Mouse (Mus musculus): ENCODE data around the gene AA467197. TPM values are rescaled to one million over a fixed set of nuclear protein-coding genes. Genes with fewer than 3 reads are reported as not detected.
A peak's percentile ranks its signal among the peaks of the same experiment; 100 is the strongest.

AA467197 gene
- polyA plus RNA-seq, 1 experiment from 2014 or later: 201 TPM

- WGBS: 82% methylated on average over 5 of the region's 5 CpGs
These were observed 44.8 kb downstream of the AA467197 start for GRCm38 (mm10) chr2:122681379-122682137.

DNA sequence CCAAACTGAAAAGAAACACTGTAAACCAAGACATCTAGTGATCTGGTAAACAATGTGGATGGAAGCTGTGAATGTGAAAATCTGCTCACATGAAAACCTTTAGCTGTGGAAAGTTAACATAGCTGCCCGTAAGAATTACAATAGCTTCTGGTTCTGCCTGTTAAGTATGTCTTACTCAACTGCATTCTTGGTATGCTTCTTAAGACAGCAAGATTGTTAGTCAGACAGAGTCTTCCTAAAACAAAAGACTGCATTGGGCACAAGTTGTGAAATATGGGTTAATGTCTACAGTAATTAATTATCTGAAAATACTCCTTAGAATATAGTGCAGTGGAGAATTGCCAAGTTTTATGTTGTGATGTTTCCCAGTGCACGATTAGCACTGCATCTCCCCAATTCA is 45.7 kb downstream of the AA467197 start:
- Histone ChIP-seq H3K27me3 (ENCODE audit: control insufficient read depth, insufficient read depth, low read length) (no peaks in the 10 kb centered on the region), H3K36me3 (ENCODE audit: control insufficient read depth, insufficient read depth, low read length) (no peaks in the 10 kb centered on the region), H3K4me1 (replicated peaks; ENCODE audit: control insufficient read depth, insufficient read depth) (no peaks in the 10 kb centered on the region), H3K4me2 (replicated peaks; ENCODE audit: low read depth) (no peak overlapping the region), H3K27ac (replicated peaks) (no peak overlapping the region), H3K9ac (ENCODE audit: low read length) (no peak overlapping the region), H3K4me3 (ENCODE audit: low read depth, low read length) (no peak overlapping the region), H3K9me3 (ENCODE audit: control insufficient read depth, low read length) (peaks cover 9% of the 10 kb centered on the region; the same call in 1 of the 2 replicates)
- DNase-seq (ENCODE audit: low spot score) (no peak), ATAC-seq (ENCODE audit: low FRiP score, low TSS enrichment) (no peak)
- TF ChIP-seq EP300 (optimal IDR thresholded peaks at IDR 0.05) (no peak), CTCF (IDR thresholded peaks at IDR 0.05; ENCODE audit: low read depth) (no peak)
- 57% methylated on average over 2 of the region's 2 CpGs for WGBS

More at GRCm38 (mm10) chr2:122681379-122682137, 44.8 kb downstream of the AA467197 start:
- H3K9ac ChIP-seq (ENCODE audit: low read length): no peak overlapping the region
- H3K36me3 ChIP-seq (ENCODE audit: control insufficient read depth, insufficient read depth, low read length): no peaks in the 10 kb centered on the region
- DNase-seq (ENCODE audit: low spot score): no peak
- H3K27ac ChIP-seq (replicated peaks): no peak overlapping the region
- H3K4me1 ChIP-seq (replicated peaks; ENCODE audit: control insufficient read depth, insufficient read depth): no peaks in the 10 kb centered on the region
- no peaks in the 10 kb centered on the region for H3K27me3 ChIP-seq (ENCODE audit: control insufficient read depth, insufficient read depth, low read length)
- no peak overlapping the region for H3K4me3 ChIP-seq (ENCODE audit: low read depth, low read length)
- H3K9me3 ChIP-seq (ENCODE audit: control insufficient read depth, low read length): peaks cover 9% of the 10 kb centered on the region; the same call in 1 of the 2 replicates
- peak; percentile 71 for ATAC-seq (ENCODE audit: low FRiP score, low TSS enrichment)
- TF ChIP-seq EP300 (optimal IDR thresholded peaks at IDR 0.05) (no peak), CTCF (IDR thresholded peaks at IDR 0.05; ENCODE audit: low read depth) (no peak)
- H3K4me2 ChIP-seq (replicated peaks; ENCODE audit: low read depth): no peak overlapping the region

DNA sequence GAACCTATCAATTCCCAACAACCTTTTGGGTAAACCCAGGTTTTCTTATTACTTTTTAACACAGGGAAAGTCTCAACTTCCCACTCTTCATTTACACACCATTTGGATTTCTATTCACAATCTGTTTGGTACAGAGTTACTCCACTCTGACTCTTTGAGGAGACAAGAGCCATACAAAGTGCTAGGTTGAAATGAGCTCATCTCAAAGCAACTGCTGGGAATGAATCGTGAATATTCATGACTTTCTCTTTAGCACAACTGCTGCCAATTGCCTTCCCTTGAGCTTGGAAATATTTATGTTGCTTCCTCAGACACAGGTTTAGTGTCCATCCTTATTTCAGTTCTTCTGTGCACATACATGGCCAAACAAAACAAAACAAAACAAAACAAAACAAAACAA is 46.9 kb downstream of the AA467197 start:
- no peak overlapping the region for H3K4me2 ChIP-seq (replicated peaks; ENCODE audit: low read depth)
- H3K4me3 ChIP-seq (ENCODE audit: low read depth, low read length): no peak overlapping the region
- TF ChIP-seq EP300 (optimal IDR thresholded peaks at IDR 0.05): no peak
- no peak for TF ChIP-seq CTCF (IDR thresholded peaks at IDR 0.05; ENCODE audit: low read depth)
- peaks cover 9% of the 10 kb centered on the region; the same call in 1 of the 2 replicates for H3K9me3 ChIP-seq (ENCODE audit: control insufficient read depth, low read length)
- no peaks in the 10 kb centered on the region for H3K4me1 ChIP-seq (replicated peaks; ENCODE audit: control insufficient read depth, insufficient read depth)
- H3K36me3 ChIP-seq (ENCODE audit: control insufficient read depth, insufficient read depth, low read length): no peaks in the 10 kb centered on the region
- H3K9ac ChIP-seq (ENCODE audit: low read length): no peak overlapping the region
- no peak overlapping the region for H3K27ac ChIP-seq (replicated peaks)
- ATAC-seq (ENCODE audit: low FRiP score, low TSS enrichment): no peak
- no peak for DNase-seq (ENCODE audit: low spot score)
- WGBS: 78% methylated on average over 1 of the region's 1 CpGs
- H3K27me3 ChIP-seq (ENCODE audit: control insufficient read depth, insufficient read depth, low read length): no peaks in the 10 kb centered on the region

DNA sequence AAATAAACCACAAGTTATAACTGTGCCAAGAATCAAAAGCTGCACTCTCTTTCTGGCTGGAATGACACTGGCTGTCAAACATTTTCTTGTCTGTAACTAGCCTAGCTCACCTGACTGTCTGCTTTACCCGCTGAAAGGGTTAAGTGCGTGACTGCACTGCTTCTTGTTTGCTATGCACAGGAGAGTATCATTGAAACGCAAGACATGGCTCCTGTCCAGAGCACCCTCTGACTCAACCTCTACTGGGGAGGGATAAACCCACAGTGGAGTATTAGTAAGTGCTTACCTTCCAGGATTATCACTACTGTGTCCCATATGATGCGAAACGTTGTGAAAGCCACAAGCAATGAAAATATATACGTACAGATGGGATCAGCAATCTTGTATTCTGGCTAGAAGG is 49.9 kb downstream of the AA467197 start:
- no peaks in the 10 kb centered on the region for H3K36me3 ChIP-seq (ENCODE audit: control insufficient read depth, insufficient read depth, low read length)
- H3K9ac ChIP-seq (ENCODE audit: low read length): no peak overlapping the region
- 63% methylated on average over 6 of the region's 6 CpGs for WGBS
- H3K27me3 ChIP-seq (ENCODE audit: control insufficient read depth, insufficient read depth, low read length): no peaks in the 10 kb centered on the region
- H3K4me3 ChIP-seq (ENCODE audit: low read depth, low read length): no peak overlapping the region
- 0 out of 2 replicates have a peak, but pooled peaks have one; percentile 67 for ATAC-seq (ENCODE audit: low FRiP score, low TSS enrichment)
- no peak for DNase-seq (ENCODE audit: low spot score)
- TF ChIP-seq EP300 (optimal IDR thresholded peaks at IDR 0.05) (no peak), CTCF (IDR thresholded peaks at IDR 0.05; ENCODE audit: low read depth) (no peak)
- H3K4me1 ChIP-seq (replicated peaks; ENCODE audit: control insufficient read depth, insufficient read depth): no peaks in the 10 kb centered on the region
- H3K27ac ChIP-seq (replicated peaks): no peak overlapping the region
- H3K9me3 ChIP-seq (ENCODE audit: control insufficient read depth, low read length): peaks cover 6% of the 10 kb centered on the region; the same call in 1 of the 2 replicates
- H3K4me2 ChIP-seq (replicated peaks; ENCODE audit: low read depth): no peak overlapping the region

MicroRNAs within 50 kb of the gene (microRNA counts, 519-probe panel; counts per million panel counts)
- microRNA mmu-miR-147: not detected

Small RNA genes within 50 kb of the gene (microRNA-seq; reads per million reads assigned to microRNA genes)
- 249 reads per million, percentile 57 among the genes with 10 or more reads in this experiment for gene Mir147

Other genes with a start within 250 kb of the AA467197 start
- 10.6 and 12.9 TPM in 2 replicates for gene Slc28a2, start 210.5 kb upstream of the AA467197 start, polyA plus RNA-seq (2015; fragmentation: Nextera tagmentation; extraction: Ambion mirVana)
- not detected in 2 replicates for gene Gm14085, start 152.0 kb upstream of the AA467197 start, polyA plus RNA-seq (2015; fragmentation: Nextera tagmentation; extraction: Ambion mirVana)
- gene Gatm, start 25.7 kb upstream of the AA467197 start, polyA plus RNA-seq (2015; fragmentation: Nextera tagmentation; extraction: Ambion mirVana): 8.5 and 9.3 TPM in 2 replicates
- gene Slc30a4, start 65.7 kb downstream of the AA467197 start, polyA plus RNA-seq (2015; fragmentation: Nextera tagmentation; extraction: Ambion mirVana): 9.5 TPM in 2 replicates
- gene Bloc1s6, start 101.5 kb downstream of the AA467197 start, polyA plus RNA-seq (2015; fragmentation: Nextera tagmentation; extraction: Ambion mirVana): 30.4 and 32.7 TPM in 2 replicates
- gene Sqor, start 128.3 kb downstream of the AA467197 start, polyA plus RNA-seq (2015; fragmentation: Nextera tagmentation; extraction: Ambion mirVana): 79.2 and 90.4 TPM in 2 replicates